Mouse (Mus musculus) E14TG2a.4 (cell line): ENCODE measurements around the gene Cfap300.

Experiments
- CTCF ChIP-seq: conservative IDR thresholded peaks from 2 replicates; pipeline ENCODE4 v1.5.1; 2014; ENCODE audit warnings: low read length
- NANOG ChIP-seq: IDR thresholded peaks from 2 replicates; pipeline ENCODE4 v1.6.1; 2014; ENCODE audit warnings: borderline replicate concordance, low read length, mixed read lengths

- TF ChIP-seq CTCF (no peak), NANOG (no peak)
Observed at GRCm38 (mm10) chr9:8078882-8079281, 36.3 kb upstream of the Cfap300 start.
